Mouse (Mus musculus) skeletal muscle tissue, postnatal 0 days (tissue): Measurements from ENCODE around the gene Rplp0. TPM values are rescaled to one million over a fixed set of nuclear protein-coding genes. Genes with fewer than 3 reads are reported as not detected.

Experiments
- microRNA-seq, 2 experiments: library from miRNA; unstranded; fragments of <30 nt; microRNA quantifications; one replicate each; pipeline ENCODE4; 2016
- polyA plus RNA-seq: library from polyadenylated mRNA; unstranded; fragments of >200 nt; fragmentation: Nextera tagmentation; extraction: Ambion mirVana; gene quantifications from 2 replicates; pipeline ENCODE4 v1.2.1, GENCODE M21; 2015

The Rplp0 gene
- 865 and 914 TPM in 2 replicates for polyA plus RNA-seq

GRCm38 (mm10) chr5:115559237-115560101 is at the start of gene Rplp0:
TSS of gene Rplp0 (plus strand) at chr5:115559467.

GRCm38 (mm10) chr5:115564737-115565393 is 5.6 kb downstream of the Rplp0 start, which contains the start of gene Gcn1l1:
TSS of gene Gcn1l1 (plus strand) at chr5:115565254.

Small RNA genes within 50 kb of the gene (microRNA-seq; reads per million reads assigned to microRNA genes)
- 0 to 0.10 reads per million in 2 experiments for gene Mir7029

Other genes starting within 250 kb of the Rplp0 start
- 65.4 and 86.5 TPM in 2 replicates for gene Srsf9, start 232.3 kb upstream of the Rplp0 start, polyA plus RNA-seq
- 18.5 and 20.5 TPM in 2 replicates for gene Gatc, start 218.3 kb upstream of the Rplp0 start, polyA plus RNA-seq
- 35.3 and 37.8 TPM in 2 replicates for gene Triap1, start 218.2 kb upstream of the Rplp0 start, polyA plus RNA-seq
- gene Cox6a1, start 210.5 kb upstream of the Rplp0 start, polyA plus RNA-seq: 668 and 861 TPM in 2 replicates
- 1.0 and 1.1 TPM in 2 replicates for gene Msi1, start 129.9 kb upstream of the Rplp0 start, polyA plus RNA-seq
- gene Pla2g1b, start 93.2 kb upstream of the Rplp0 start, polyA plus RNA-seq: not detected in 2 replicates
- gene Sirt4, start 74.7 kb upstream of the Rplp0 start, polyA plus RNA-seq: 20.6 and 24.7 TPM in 2 replicates
- 50.9 and 53.6 TPM in 2 replicates for gene Pxn, start 52.8 kb upstream of the Rplp0 start, polyA plus RNA-seq
- 12.7 and 13.8 TPM in 2 replicates for gene Gcn1l1, start 5.8 kb downstream of the Rplp0 start, polyA plus RNA-seq
- gene Rab35, start 72.4 kb downstream of the Rplp0 start, polyA plus RNA-seq: 12.3 and 12.5 TPM in 2 replicates
- 6.7 and 8.8 TPM in 2 replicates for gene Bicdl1, start 172.2 kb downstream of the Rplp0 start, polyA plus RNA-seq